Mouse (Mus musculus) lung, postnatal 36 days (tissue): Measurements from ENCODE around the gene Hrg.
"Not testable (repeated sequence)": the region's sequence is repeated elsewhere in the genome, so short reads cannot be mapped to it uniquely, and the experiment has no call there.

Experiments used
- DNase-seq: peaks from one replicate; pipeline ENCODE4 v3.0.0; 2022; ENCODE audit warnings: mixed read lengths

Gene Hrg

DNA sequence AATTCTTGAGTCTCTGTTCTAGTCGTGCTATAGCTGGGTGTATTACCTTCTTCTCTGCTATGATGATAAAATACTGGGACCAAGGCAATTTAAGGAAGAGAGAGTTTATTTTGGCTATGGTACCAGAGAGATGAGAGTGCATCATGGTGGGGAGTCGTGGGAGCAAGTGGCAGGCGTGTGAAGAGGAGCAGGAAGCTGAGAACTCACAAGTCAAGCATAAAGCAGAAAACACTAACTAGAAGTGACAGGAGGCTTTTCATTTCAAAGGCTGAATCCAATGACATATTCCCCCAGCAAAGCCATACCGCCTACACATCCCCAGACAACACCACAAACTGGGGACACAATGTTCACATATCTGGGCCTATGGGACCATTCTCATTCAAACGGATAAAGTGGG, 11.4 kb downstream of the Hrg start:
- DNase-seq: no peak

DNA sequence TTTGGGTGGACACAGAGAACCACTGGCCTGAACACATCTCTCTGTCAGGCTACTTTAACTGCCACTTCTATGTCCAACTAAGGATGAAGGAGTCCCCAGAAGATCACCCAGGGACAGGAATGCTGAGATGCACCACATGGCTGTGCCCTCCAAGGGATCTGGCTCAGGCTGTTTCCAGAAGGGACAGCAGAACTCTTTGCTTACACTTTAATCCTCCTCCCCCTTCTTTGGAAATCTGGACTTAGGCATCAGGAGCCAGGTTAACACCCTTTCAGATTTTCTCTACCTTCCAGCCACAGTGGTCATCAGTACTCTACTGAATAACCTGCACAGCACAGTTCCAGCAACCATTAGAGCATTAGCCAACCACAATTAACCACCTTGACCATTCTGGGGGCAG, 12.4 kb downstream of the Hrg start:
- DNase-seq: no peak

DNA sequence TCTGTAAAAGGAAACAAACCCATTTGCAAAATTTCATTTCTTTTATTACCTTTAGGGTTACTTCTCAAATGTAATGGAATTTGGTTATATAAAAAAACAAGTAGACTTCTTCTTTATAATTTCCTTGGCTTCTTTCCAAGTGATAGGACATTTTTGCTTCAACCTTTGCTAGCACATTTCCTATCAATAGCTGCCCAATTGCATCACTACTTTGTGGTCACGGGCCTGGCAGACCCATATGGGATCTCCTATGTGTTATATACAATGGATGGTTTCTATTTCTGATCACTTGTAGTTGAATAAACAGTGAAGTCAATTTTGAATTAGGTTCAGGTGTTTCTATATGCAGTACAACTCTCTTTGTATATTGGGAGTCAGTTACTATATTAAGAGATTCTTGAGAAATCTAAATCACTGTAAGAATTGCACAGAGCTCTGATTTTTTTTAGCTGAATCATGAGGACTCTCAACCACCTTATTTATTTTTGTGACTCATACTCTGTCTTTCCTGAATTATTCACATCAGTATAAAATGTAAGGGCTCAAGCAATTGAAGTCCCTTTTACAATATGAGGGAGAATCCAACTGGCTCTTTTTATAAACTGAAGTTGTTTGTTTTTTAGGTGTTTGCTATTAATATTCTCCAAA, 16.6 kb downstream of the Hrg start:
- DNase-seq: no peak

DNA sequence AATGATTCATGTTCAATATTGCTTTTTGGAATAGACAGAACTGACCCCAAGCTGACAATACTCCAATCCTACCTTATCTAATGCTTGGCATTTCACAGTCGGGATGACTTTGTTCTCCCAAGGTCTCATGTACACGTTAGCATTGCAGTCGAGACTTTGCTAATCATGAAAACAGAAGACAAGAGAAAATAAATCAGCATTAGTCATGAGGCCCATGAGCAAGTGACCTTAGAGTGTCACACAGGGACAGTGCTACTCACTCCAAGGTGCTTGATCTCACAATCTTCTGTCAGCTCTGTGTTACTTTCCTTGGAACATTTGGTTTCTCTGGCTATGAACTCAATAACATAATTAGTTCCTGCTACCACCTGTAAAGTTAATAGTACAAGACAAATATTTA, 46.1 kb downstream of the Hrg start:
- not testable (repeated sequence) for DNase-seq
